Mouse (Mus musculus) cerebellum, adult 2 months (tissue): ENCODE results near the gene Hif1an.

Source experiments
- CTCF ChIP-seq: fragments of 200-500 bp; IDR thresholded peaks from 2 replicates; pipeline ENCODE4 v1.5.1; 2011; ENCODE audit warnings: low read depth, mild to moderate bottlenecking, control low read depth, low read length, moderate library complexity, borderline replicate concordance; ENCODE audit not compliant: insufficient read depth
- POLR2A ChIP-seq: fragments of 200-500 bp; IDR thresholded peaks from 2 replicates; pipeline ENCODE4 v1.6.1; 2011; ENCODE audit warnings: low read length, control low read depth, borderline replicate concordance; ENCODE audit not compliant: insufficient read depth

DNA sequence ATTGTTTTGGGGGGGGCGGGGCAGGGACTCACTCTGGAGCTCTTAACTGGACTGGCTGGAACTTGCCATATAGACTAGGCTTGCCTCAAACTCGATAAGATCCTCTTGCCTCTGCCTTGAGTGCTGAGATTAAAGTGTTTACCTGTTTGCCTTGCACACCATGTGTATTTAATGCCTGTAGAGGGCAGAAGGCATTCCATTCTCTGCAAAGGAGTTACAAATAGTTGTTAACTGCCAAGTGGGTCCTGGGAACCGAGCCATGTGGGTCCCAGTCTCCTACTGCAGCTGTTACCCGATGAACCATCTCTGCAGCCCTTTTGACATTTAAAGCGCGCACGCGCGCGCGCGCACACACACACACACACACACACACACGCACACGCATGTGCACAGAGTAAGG lies 1.4 kb downstream of the Hif1an start:
- TF ChIP-seq POLR2A, result no peak
- TF ChIP-seq CTCF, result no peak
